Mouse (Mus musculus) heart, adult 18-20 months (tissue): ENCODE data around the gene Dnah17. TPM values are rescaled to one million over a fixed set of nuclear protein-coding genes. Genes with fewer than 3 reads are reported as not detected.

ENCODE experiments used
- microRNA-seq, 2 experiments: library from miRNA; unstranded; fragments of <30 nt; microRNA quantifications; one replicate each; pipeline ENCODE4 v1.2.0; 2022
- total RNA-seq, 2 experiments: library from RNA; stranded (reverse); gene quantifications; 2 replicates each; pipeline ENCODE4 v1.2.3; 2021

Dnah17 gene
- total RNA-seq, 2 experiments from 2014 or later: 0.02 to 0.05 TPM

Small RNA genes within 50 kb of the gene (microRNA-seq; reads per million reads assigned to microRNA genes)
- 0 to 0.54 reads per million in 2 experiments for gene Mir6933

Other genes with a start within 250 kb of the Dnah17 start
- gene Socs3, start 160.6 kb downstream of the Dnah17 start, total RNA-seq: 1 to 10 TPM; 3.2 to 3.5 TPM
- 10 to 100 TPM; 17.0 to 18.8 TPM for gene Pgs1, start 144.3 kb downstream of the Dnah17 start, total RNA-seq
- gene Cyth1, start 118.0 kb upstream of the Dnah17 start, total RNA-seq: 10 to 100 TPM; 54.1 to 63.2 TPM
- gene Usp36, start 159.6 kb upstream of the Dnah17 start, total RNA-seq: 10 to 100 TPM; 12.3 to 12.4 TPM
- under 1 TPM; 0.39 to 0.42 TPM for gene Cep295nl, start 211.9 kb upstream of the Dnah17 start, total RNA-seq
- gene Timp2, start 225.1 kb upstream of the Dnah17 start, total RNA-seq: 100 to 1,000 TPM in 1 of 2 experiments, 10 to 100 TPM in 1; 75.0 to 102 TPM